Mouse (Mus musculus) embryonic facial prominence, embryonic 14.5 days (tissue): ENCODE data around the gene Exph5. TPM values are rescaled to one million over a fixed set of nuclear protein-coding genes. Genes with fewer than 3 reads are reported as not detected.

Experiments used
- ATAC-seq: fragments of 200-750 bp; cut with Nextera tagmentation; 2 replicates; pipeline ENCODE4 v1.8.0; 2017; ENCODE audit warnings: low read depth, moderate number of reproducible peaks, moderate TSS enrichment
- DNase-seq: peaks from one replicate; pipeline ENCODE4 v3.0.0-alpha.2; 2015; ENCODE audit warnings: low spot score
- H3K27ac ChIP-seq: fragments of 300-500 bp; sonication (generic); replicated peaks from 2 replicates; pipeline ENCODE4 v1.5.1; 2014; ENCODE audit warnings: low read depth, mild to moderate bottlenecking, low read length, moderate library complexity
- H3K27me3 ChIP-seq: fragments of 300-500 bp; sonication (generic); replicated peaks from 2 replicates; pipeline ENCODE4 v1.6.1; 2014; ENCODE audit warnings: low read length; ENCODE audit not compliant: control insufficient read depth, insufficient read depth
- H3K36me3 ChIP-seq: fragments of 300-500 bp; sonication (generic); 2 replicates; pipeline ENCODE4 v1.6.1; 2014; ENCODE audit warnings: low read length, mixed read lengths; ENCODE audit not compliant: control insufficient read depth, insufficient read depth
- H3K4me1 ChIP-seq: fragments of 300-500 bp; sonication (generic); 2 replicates; pipeline ENCODE4 v1.6.1; 2014; ENCODE audit warnings: antibody characterized with exemption, low read length; ENCODE audit not compliant: control insufficient read depth, insufficient read depth
- H3K4me2 ChIP-seq: fragments of 300-500 bp; sonication (generic); 2 replicates; pipeline ENCODE4 v1.6.1; 2014; ENCODE audit warnings: low read depth, mild to moderate bottlenecking, low read length, moderate library complexity, mixed read lengths
- H3K4me3 ChIP-seq: fragments of 300-500 bp; sonication (generic); 2 replicates; pipeline ENCODE4 v1.5.1; 2014; ENCODE audit warnings: low read depth, mild to moderate bottlenecking, low read length
- H3K9ac ChIP-seq: fragments of 300-500 bp; sonication (generic); 2 replicates; pipeline ENCODE4 v1.6.1; 2014; ENCODE audit warnings: low read depth, mild to moderate bottlenecking, low read length, moderate library complexity, mixed read lengths
- H3K9me3 ChIP-seq: fragments of 300-500 bp; sonication (generic); 2 replicates; pipeline ENCODE4 v1.6.1; 2016; ENCODE audit warnings: low read length; ENCODE audit not compliant: control insufficient read depth
- WGBS: fragments of 180-500 bp; shearing (Covaris S2); extraction: QIAGEN DNeasy Blood & Tissue Kit; methylation state at CpG from one replicate; pipeline ENCODE4 v1.1.7; 2014; 5-methylcytosine and 5-hydroxymethylcytosine counted together
- polyA plus RNA-seq: library from polyadenylated mRNA; unstranded; fragments of >200 nt; fragmentation: Nextera tagmentation; extraction: Ambion mirVana; gene quantifications from 2 replicates; pipeline ENCODE4 v1.2.1, GENCODE M21; 2014

Gene Exph5
- polyA plus RNA-seq, 1 experiment from 2014 or later: 1.7 TPM

- no peak for ATAC-seq
- H3K27ac ChIP-seq: no peak overlapping the region
- no peaks in the 10 kb centered on the region for H3K27me3 ChIP-seq
- WGBS: 61% methylated on average over 5 of the region's 5 CpGs
- H3K4me2 ChIP-seq: no peak overlapping the region
- H3K9ac ChIP-seq: no peak overlapping the region
- DNase-seq: peak; percentile 55
- H3K36me3 ChIP-seq: no peaks in the 10 kb centered on the region
- no peaks in the 10 kb centered on the region for H3K4me1 ChIP-seq
- no peak overlapping the region for H3K4me3 ChIP-seq
- no peaks in the 10 kb centered on the region for H3K9me3 ChIP-seq
Measured at GRCm38 (mm10) chr9:53268731-53269465, 32.6 kb upstream of the Exph5 start.

DNA sequence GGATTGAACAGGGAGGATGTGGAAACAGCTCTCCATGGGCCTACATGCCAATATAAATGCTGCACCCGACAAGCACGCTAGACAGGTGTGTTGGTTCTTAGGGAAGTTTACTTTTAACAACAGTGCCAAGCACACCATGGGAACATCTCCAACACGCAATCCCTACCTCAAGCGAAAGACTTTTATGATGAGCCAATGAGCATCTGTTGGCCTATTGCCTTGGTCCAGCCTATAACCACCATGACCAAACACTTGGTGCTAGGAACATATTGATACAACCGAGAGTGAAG lies 32.1 kb upstream of the Exph5 start:
- Histone ChIP-seq H3K4me2 (no peak overlapping the region), H3K4me3 (no peak overlapping the region), H3K27me3 (no peaks in the 10 kb centered on the region), H3K9me3 (no peaks in the 10 kb centered on the region), H3K9ac (no peak overlapping the region), H3K36me3 (no peaks in the 10 kb centered on the region), H3K4me1 (no peaks in the 10 kb centered on the region), H3K27ac (no peak overlapping the region)
- 93% methylated on average over 5 of the region's 5 CpGs for WGBS
- ATAC-seq: no peak
- no peak for DNase-seq

- no peak overlapping the region for H3K4me3 ChIP-seq
- no peaks in the 10 kb centered on the region for H3K27me3 ChIP-seq
- 67% methylated on average over 5 of the region's 5 CpGs for WGBS
- no peak for ATAC-seq
- H3K4me2 ChIP-seq: no peak overlapping the region
- no peaks in the 10 kb centered on the region for H3K9me3 ChIP-seq
- H3K36me3 ChIP-seq: no peaks in the 10 kb centered on the region
- no peak for DNase-seq
- H3K4me1 ChIP-seq: no peaks in the 10 kb centered on the region
- no peak overlapping the region for H3K9ac ChIP-seq
- peak overlapping the region; percentile 33; the same call in 1 of the 2 replicates for H3K27ac ChIP-seq
Measured at GRCm38 (mm10) chr9:53271281-53272022, 30.0 kb upstream of the Exph5 start.

GRCm38 (mm10) chr9:53272207-53272606 lies 29.3 kb upstream of the Exph5 start:
- Histone ChIP-seq H3K4me2 (no peak overlapping the region), H3K27me3 (no peaks in the 10 kb centered on the region), H3K4me3 (no peak overlapping the region), H3K27ac (peak overlapping the region; percentile 33), H3K36me3 (no peaks in the 10 kb centered on the region), H3K9me3 (no peaks in the 10 kb centered on the region), H3K9ac (no peak overlapping the region), H3K4me1 (no peaks in the 10 kb centered on the region)
- 48% methylated on average over 5 of the region's 5 CpGs for WGBS
- no peak for ATAC-seq
- DNase-seq: peak; percentile 24

GRCm38 (mm10) chr9:53272714-53273113 lies 28.8 kb upstream of the Exph5 start:
- no peaks in the 10 kb centered on the region for H3K9me3 ChIP-seq
- no peaks in the 10 kb centered on the region for H3K4me1 ChIP-seq
- no peaks in the 10 kb centered on the region for H3K27me3 ChIP-seq
- H3K4me3 ChIP-seq: no peak overlapping the region
- no peak for ATAC-seq
- H3K36me3 ChIP-seq: no peaks in the 10 kb centered on the region
- WGBS: 72% methylated on average over 4 of the region's 4 CpGs
- DNase-seq: no peak
- no peak overlapping the region for H3K27ac ChIP-seq
- H3K4me2 ChIP-seq: no peak overlapping the region
- no peak overlapping the region for H3K9ac ChIP-seq

GRCm38 (mm10) chr9:53276381-53276780 lies 25.1 kb upstream of the Exph5 start:
- no peak for ATAC-seq

DNA sequence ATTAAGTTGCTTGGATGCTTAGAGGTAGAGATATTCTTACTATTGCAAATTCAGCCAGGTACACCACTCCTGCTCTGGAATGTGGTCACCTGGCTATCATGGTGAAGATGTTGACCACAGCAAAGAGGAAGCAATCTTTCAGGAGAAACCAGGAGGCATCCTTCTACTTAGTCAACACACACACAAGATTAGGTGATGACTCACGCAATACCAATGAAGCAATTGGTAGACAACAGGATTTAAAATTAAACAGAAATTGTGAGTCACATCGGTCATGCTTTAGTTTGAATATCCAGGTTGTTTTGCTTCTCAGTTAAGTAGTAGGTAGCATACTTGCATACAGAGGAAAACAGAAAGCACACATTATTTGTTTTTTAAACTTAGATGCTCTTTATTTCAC lies 22.5 kb upstream of the Exph5 start:
- no peaks in the 10 kb centered on the region for H3K27me3 ChIP-seq
- H3K9me3 ChIP-seq: no peaks in the 10 kb centered on the region
- H3K27ac ChIP-seq: no peak overlapping the region
- H3K4me2 ChIP-seq: no peak overlapping the region
- 86% methylated on average over 2 of the region's 2 CpGs for WGBS
- H3K9ac ChIP-seq: no peak overlapping the region
- H3K4me3 ChIP-seq: no peak overlapping the region
- no peak for DNase-seq
- no peak for ATAC-seq
- H3K36me3 ChIP-seq: no peaks in the 10 kb centered on the region
- H3K4me1 ChIP-seq: no peaks in the 10 kb centered on the region

More at GRCm38 (mm10) chr9:53276381-53276780, 25.1 kb upstream of the Exph5 start:
- no peak overlapping the region for H3K4me2 ChIP-seq
- WGBS: 83% methylated on average over 1 of the region's 1 CpGs
- no peaks in the 10 kb centered on the region for H3K36me3 ChIP-seq
- H3K27me3 ChIP-seq: no peaks in the 10 kb centered on the region
- no peak for DNase-seq
- H3K9me3 ChIP-seq: no peaks in the 10 kb centered on the region
- H3K4me3 ChIP-seq: no peak overlapping the region
- H3K4me1 ChIP-seq: no peaks in the 10 kb centered on the region
- no peak overlapping the region for H3K27ac ChIP-seq
- H3K9ac ChIP-seq: no peak overlapping the region

GRCm38 (mm10) chr9:53286793-53287192 lies 14.7 kb upstream of the Exph5 start:
- ATAC-seq (no peak), DNase-seq (no peak)
- H3K4me3 ChIP-seq: no peak overlapping the region
- H3K9ac ChIP-seq: no peak overlapping the region
- 72% methylated on average over 6 of the region's 6 CpGs for WGBS
- H3K36me3 ChIP-seq: no peaks in the 10 kb centered on the region
- H3K4me1 ChIP-seq: no peaks in the 10 kb centered on the region
- no peaks in the 10 kb centered on the region for H3K9me3 ChIP-seq
- no peaks in the 10 kb centered on the region for H3K27me3 ChIP-seq
- H3K27ac ChIP-seq: no peak overlapping the region
- no peak overlapping the region for H3K4me2 ChIP-seq

- Histone ChIP-seq H3K4me2 (no peak overlapping the region), H3K9me3 (no peaks in the 10 kb centered on the region), H3K9ac (no peak overlapping the region), H3K27ac (no peak overlapping the region), H3K27me3 (no peaks in the 10 kb centered on the region), H3K36me3 (no peaks in the 10 kb centered on the region), H3K4me1 (no peaks in the 10 kb centered on the region), H3K4me3 (no peak overlapping the region)
- ATAC-seq (no peak), DNase-seq (no peak)
- WGBS: 66% methylated on average over 3 of the region's 3 CpGs
Measured at GRCm38 (mm10) chr9:53290006-53290405, 11.5 kb upstream of the Exph5 start.
